Mouse (Mus musculus) gastrocnemius, adult 18-20 months (tissue): Measurements from ENCODE around the gene St6gal1. TPM values are rescaled to one million over a fixed set of nuclear protein-coding genes. Genes with fewer than 3 reads are reported as not detected.

Source experiments
- total RNA-seq, 2 experiments: library from RNA; stranded (reverse); gene quantifications; 2 replicates each; pipeline ENCODE4 v1.2.3; 2021

Gene St6gal1
- total RNA-seq, 2 experiments from 2014 or later = 3.6 to 4.7 TPM

Other genes with a start within 250 kb of the St6gal1 start
- under 1 TPM in 1 of 2 experiments, not detected in 1; 0.25 TPM for gene Kng2, start 195.3 kb upstream of the St6gal1 start, total RNA-seq
- under 1 TPM in 1 of 2 experiments, not detected in 1; 0.74 TPM for gene Kng1, start 166.9 kb upstream of the St6gal1 start, total RNA-seq
- 100 to 1,000 TPM; 405 to 416 TPM for gene Eif4a2, start 117.3 kb upstream of the St6gal1 start, total RNA-seq
- gene Rfc4, start 97.0 kb upstream of the St6gal1 start, total RNA-seq = 1 to 10 TPM; 7.1 to 7.5 TPM
- 10 to 100 TPM; 10.9 to 32.0 TPM for gene Adipoq, start 78.2 kb upstream of the St6gal1 start, total RNA-seq
- not detected for gene Rtp1, start 204.4 kb downstream of the St6gal1 start, total RNA-seq